Mouse (Mus musculus) ovary, adult 18-20 months (tissue): ENCODE data around the gene Ralgps2.

Experiments
- DNase-seq: peaks from one replicate; pipeline ENCODE4 v3.0.0; 2022; ENCODE audit warnings: low spot score, mixed read lengths

The Ralgps2 gene

DNA sequence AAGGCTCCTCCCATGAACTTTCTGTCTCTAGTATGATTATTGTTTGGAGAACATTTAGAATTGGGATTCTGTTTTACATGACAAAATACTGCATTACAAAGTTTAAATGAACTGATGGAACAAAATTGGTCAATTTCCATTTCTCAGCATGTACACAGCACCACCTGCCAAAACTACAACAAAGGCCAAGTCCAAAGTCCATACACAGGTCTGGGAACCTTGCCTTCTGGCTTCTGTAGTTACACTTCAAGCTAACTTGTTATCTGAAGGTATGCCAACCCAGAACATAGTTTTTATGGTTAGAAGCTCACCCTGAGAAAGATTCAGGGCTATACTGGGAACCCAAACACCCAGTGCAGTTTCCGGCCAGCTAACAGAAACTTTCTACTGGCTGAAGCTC is 120.2 kb downstream of the Ralgps2 start:
- DNase-seq, result no peak

DNA sequence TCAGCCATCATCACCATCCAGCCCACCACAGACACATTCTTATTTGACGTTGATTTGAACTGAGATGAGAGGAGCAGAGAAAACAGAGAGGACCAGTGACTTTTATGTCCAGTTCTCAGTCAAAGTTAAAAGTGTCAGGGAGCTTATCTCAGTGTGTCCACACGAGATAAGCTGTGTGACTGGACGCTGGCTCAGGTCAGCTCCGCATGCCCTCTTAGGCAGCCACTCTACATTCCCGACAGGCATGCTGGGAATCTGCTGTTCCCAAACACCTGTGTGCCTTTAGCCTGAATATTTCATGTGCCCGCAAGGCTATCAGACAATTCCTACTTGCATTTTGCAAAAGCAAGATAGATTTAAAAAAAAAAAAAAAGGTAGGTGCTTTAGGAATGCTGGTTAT is 125.9 kb downstream of the Ralgps2 start:
- DNase-seq, result no peak

DNA sequence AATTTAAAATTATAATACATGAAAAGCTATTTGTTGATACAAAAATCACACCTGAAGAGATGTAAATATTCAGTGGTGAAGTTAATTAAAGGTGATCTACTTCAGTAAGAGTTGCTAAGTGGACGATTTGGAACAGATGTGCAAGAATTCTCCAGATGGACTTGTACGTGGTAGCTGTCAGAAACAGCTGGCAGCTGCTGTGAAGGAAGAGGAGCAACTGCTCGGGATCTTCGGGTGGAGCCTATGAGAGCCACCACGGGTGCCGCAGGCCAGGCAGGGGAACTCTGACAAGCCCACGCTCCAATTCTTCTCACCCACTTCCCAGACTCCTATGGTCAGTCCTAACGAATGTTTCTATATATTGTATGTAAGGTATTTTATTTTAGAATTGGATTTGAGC is 126.7 kb downstream of the Ralgps2 start:
- no peak for DNase-seq

DNA sequence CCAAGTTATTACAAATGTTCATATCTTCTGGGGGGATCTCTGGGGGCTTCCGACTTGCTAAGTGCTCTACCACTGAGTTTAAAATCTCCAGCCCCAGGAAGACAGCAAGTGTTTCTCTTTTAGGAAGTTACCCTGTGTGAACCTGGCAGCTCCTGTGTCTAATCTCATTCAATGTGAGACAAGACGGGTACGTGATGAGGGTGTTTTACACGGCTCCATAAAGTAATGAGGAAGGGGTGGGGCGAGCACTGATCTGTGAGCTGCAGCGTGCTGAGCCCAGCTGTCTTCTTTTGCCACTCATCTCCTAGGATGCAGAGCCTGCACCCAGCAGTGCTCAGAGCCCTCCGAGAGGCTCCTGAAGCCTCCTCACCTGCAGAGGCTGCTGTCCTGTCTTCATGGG is 127.5 kb downstream of the Ralgps2 start:
- DNase-seq, result no peak

DNA sequence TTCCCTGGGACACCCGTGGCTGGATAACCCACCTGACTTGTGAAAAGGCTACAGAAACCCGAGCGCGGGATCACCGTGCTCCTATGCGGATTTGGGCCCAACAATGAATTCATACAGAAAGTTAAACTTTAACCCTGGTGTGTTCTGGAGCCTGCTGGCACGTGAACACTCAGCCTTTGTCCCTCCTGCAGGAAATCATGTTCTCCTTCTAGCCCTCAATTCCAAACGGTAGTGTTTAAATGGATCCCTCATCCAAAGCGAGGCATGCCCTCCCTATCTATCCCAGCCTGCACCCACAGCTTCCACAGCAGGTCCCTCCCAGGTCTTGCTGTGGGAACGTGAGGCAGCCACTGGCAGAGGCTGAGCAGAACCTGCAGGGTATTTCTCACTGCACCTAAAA is 131.1 kb downstream of the Ralgps2 start:
- no peak for DNase-seq

DNA sequence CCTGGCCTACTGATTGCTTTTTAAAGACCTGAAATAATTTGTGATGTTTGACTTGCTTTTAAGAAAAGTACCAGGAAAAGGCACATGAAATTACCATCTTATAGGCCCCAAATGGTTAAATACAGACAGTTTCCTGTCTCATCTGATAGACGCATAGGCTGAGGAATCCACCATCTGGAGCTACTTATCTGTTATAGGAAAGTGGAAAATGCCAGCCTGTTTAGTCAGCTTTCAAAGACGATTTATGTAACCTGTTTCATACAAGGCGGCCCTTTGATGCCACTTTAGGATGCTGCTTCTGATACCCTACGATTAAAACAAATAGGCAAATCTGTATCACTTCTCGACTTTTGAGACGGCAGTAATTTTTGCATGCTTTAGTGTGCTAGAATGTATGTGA is 138.2 kb downstream of the Ralgps2 start:
- DNase-seq, result no peak

DNA sequence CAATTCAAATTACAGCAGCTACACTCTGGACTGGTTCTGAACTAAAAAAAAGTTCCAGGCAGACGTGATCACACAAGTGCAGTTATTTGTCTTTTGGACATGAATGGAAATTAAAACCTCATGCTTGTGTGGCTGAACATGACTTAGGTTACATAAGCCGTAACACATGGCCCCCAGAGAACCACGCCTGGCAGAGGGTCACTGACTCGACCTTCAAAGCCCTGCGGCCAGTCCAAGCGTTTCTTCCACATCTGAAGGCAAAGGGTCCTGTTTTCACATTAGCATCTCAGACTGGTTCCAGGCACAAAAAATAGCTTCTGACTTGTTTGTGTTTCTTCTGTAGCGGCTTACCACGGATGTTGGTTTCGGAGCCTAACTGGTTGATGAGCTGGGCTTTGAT is 143.2 kb downstream of the Ralgps2 start:
- no peak for DNase-seq

DNA sequence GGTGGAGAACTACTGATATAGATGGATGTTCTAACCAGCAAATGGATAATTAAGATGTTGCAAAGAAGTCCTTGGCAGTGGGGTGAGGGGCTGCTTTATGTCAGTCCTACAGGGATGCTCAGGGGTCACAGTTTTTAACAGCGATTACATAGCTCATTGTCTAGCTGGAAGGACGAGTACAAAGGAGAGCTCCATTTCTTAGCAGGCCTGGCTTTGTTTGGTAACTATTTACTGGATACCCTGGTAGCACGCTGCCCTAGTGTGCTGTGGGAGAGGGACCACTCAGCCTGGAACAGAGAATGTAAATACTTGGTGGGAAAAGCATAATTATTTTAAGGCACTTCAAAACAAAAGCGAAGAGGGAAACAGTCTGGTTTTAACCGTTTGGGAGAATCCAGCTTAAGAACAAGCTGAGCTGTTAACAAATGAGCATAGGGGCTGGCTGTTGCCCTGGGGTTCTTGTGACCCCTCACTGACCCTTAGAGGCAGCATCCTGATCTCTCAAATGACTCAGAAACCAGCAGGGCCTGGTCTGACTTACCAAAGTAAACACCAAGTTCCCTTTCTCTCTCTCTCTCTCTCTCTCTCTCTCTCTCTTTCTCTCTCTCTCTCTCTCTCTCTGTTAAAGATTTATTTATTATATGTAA is 149.5 kb downstream of the Ralgps2 start:
- no peak for DNase-seq

DNA sequence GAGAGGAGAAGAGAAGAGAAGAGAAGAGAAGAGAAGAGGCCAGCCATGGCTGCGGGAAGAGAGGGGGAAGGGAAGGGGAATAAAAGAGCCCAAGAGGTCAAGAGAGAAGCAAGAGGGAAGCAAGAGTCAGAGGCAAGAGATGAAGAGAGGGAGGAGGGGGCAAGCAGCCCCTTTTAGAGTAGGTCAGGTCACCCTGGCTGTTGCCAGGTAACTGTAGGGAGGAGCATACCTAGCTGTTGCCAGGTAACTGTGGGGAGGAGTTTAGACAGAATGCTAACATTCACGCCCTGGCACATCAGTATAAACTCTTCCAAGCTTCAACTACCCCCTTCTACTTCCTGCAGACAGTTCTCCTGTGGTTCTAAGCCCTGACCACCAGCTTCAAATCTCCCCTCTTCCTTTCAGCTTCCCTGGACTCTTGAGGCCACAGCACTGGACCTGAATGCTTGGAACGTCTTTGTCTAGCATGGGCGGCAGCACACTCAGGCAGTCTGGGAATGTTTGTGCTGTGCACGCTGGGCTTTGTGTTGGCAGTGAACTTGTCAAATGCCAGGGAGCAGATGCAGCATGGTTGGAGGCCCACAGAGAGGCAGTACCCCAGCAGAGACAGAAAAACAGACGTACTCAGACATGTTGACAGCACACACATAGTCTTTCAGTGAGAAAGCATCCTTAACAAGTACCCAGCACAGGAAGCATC is 152.1 kb downstream of the Ralgps2 start:
- no peak for DNase-seq

DNA sequence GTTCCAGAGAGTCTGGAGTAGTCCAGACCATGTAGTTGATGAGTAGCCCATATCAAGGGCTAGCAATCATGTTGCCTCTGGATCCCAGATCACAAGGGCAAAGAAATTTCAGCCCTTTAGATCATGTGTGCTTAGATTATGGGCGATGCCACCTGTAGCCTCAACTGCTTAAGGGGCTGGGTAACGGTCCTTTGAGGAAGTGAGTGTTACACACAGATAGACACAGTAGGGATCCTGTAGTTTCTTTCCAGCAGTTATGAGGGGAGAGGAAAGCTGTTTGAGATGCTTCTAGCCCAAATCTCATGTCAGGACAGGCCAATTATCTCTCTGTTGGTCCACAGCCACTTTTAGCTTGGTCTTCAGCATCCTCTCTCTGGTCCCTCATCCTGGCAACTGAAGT is 153.4 kb downstream of the Ralgps2 start:
- DNase-seq, result no peak

DNA sequence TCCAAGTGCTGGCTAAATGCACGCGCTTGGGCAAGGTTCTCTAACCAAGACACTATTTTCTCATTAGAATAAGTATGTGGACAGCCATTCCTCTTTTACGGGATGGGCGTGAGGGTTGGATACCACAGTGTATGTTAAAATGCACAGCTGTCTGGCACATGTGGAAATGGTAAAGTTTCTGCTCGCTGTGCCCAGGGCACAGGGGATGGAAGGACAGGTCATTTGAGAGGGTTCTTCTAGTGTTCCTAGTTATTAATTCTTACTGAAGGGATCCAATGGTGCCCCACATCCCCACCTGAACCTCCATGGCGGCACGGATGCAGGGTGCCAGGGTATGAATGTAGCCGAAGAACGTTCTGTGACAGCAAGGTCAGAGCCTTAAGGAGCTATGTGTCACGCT is 154.5 kb downstream of the Ralgps2 start:
- no peak for DNase-seq

DNA sequence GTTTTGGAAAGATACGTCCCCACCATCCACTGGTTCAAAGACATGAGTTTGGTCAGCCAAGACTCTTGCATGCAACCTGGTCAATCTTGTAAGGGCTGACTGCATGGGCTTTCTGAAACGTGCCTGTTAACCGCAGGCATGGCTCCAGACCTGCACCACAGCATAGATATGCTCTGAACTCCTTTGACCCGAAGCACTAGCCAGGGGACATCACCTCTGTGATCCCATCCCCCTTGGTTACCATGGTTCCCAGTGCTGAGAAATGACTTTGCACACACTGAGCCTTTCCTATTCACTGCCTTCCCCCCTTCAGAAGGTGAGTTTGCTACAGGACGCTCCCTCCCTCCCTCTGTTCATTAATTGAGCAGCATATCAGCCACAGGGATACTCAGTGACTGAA is 155.3 kb downstream of the Ralgps2 start:
- DNase-seq, result no peak

DNA sequence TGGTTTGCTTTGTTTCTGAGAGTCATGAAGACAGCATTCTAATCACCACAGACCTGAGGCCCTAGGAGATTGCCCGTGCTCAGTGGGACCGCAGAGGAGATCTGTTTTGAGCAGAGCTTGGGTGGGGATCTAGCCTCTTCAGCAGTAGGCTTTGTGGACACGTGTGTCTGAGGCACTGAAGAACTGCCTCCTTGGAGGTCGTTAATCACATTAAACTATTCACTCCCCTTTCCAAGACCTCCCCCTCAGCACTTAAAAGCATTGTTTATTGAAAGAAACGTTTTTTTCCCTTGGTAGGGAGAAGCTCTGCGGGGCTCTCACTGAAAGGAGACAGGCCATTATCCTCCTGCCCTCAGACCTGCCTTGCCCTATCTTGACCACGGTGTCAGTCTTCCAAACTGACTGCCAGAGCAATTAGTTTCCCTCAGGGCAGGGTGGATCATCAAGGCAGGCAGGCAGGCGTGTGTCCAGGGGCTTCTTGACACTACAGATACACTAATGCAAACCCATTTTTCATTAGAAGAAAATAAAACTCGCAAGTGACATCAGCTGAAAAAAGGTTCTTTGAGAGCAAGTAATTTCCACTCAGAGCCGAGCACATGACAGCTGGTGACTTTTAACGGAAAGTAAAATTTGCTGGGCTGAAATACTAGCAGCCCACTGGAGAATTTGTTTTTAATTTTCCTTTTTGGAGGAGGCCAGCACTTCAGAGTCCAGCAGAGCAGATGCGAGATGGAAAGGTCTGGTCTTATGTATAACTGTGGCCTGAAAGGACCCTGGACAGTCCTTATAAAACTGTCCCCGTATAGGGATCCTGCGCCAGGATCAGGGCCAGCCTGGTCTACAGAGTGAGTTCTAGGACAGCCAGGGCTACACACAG is 157.2 kb downstream of the Ralgps2 start:
- peak; percentile 57 for DNase-seq

DNA sequence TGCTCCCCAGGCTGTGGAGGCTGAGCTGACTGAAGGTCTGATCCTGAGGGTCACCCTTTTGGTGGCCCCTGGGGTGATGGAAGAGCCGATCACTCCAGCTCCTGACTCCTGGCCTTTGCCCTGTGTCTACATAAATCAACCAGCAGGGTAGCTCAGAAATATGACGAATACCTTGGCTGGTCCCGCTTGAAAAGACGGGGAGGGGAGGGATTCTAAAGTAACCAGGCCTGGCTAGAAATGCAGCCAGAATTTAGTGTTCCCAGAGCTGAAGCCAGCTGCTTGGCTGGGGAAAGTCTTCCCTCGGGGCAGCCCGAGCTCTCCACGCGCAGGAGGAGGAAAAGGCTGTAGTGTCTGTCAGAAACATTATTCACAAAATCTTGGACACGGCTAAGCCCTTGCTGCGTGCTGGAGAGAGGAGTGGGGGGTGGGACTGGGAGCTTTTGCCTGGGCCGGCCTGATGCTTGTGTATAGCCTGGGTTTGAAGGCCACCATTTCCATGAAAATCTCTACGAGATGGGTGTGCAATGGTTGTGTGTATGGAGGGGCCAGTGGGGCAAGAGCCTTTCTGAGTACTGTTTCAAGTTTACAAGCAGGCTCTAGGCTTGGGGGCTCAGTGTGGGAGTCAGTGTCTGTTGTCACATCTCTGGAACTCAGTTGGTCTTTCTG is 158.2 kb downstream of the Ralgps2 start:
- peak; percentile 43 for DNase-seq

DNA sequence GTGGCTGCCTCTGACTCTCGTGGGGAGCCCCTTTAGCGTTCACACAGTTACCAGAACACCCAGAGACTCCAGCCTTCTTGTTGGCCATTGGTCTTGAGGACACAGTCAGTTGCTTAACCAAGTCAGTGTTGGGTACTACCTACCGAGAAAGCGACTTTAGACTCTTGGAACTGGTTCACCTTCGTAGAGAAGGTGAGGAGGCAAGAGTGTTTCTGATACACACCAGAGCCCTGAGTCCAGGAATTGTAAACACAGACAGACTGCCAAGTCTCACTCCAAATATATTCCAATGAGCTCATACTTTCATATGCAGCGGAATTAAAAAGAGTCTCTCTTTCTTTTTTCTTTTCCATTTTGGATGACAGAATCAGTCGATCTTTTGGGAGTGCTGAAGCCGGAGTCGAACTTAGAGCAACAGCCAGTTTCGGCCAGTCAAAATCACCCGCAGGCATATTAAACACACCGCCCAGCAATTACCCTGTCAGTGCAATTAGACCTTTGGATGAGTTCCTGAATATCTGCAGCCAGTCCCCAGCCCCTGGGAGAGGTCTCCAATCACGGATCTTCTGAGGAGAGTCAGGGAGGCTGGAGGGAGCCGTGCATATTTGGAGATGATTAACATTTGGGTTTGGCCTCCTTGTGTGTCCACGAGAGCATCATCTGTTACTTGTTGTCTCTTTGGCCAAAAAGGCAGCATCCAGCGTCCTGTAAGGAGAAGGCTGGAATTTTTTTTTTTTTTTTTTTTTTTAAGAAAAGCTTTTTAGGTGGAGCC is 159.0 kb downstream of the Ralgps2 start:
- no peak for DNase-seq

DNA sequence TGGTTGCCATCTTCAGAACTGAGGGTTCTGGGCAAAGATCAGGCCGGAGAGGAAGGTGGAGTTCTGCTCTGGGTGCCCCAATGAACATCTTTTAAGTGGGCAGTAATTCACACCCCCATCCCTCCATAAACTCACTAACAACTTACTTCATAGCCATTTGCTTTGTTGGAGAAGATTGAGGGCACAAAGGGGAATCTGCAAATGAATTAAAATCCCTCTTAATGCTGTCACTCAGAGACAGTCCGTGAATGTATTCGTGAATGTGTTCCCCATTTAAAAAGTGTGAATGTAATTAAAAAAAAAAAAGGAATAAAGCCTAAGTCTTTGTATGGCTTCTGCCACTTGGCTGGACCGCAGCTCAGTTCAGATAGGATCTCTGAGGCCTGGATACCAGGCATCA is 159.8 kb downstream of the Ralgps2 start:
- DNase-seq, result no peak

DNA sequence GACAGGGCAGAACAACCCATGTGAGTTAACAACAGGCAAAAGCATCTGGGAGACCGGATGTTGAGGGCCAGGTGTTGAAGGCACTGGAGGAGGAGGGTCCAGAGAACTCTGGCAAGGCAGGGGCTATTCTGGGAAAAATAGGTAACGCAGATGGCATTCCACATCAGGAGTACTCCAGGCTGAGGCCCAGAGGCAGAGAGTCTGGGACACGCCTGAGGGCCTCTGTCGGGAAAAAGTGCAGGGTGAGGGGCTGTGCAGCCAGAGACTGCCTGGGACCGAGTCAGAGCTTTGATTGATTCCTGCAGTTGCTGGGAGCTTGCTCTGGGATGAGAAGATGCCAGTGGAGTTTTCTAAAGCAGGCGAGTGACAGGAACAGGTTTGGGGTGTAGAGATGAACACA is 160.4 kb downstream of the Ralgps2 start:
- DNase-seq, result no peak

DNA sequence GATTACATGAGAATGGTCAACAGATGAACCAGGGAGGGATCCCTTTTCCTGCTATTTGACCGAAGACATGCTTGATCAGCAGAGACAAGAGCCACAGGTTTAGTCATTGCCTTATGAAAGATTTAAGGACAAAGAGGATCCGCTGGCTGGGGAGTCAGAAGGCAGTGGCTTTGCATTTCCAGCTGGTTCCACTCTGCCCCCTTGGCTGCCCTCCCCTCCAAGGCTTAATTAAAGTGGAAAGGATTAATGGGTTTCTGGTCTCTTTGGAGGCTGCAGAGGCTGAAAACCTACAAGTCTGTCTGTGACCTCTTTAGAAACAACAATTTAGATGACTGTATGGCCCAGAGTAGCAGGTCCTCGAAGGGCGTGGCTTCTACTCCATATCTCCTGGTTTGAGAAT is 161.5 kb downstream of the Ralgps2 start:
- no peak for DNase-seq

DNA sequence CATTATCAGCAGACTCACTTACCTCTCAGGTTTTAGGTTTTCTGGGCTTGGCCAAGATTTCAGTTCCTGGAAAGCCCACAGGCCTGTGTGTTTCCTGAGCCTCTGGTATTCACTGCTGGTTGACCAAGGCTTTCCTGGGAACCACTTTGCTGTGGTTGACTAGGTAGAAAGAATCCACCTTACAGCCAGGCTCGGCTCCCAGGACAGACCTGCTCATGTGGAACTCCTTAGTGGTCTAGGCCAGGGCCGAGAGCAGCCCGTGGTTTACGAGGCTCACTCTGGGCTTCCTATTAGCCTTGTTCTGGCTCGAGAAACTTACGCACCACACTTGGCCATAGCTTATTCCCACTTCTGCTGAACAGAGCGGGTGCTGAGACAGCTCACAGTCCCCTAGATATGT is 163.4 kb downstream of the Ralgps2 start:
- DNase-seq, result no peak

DNA sequence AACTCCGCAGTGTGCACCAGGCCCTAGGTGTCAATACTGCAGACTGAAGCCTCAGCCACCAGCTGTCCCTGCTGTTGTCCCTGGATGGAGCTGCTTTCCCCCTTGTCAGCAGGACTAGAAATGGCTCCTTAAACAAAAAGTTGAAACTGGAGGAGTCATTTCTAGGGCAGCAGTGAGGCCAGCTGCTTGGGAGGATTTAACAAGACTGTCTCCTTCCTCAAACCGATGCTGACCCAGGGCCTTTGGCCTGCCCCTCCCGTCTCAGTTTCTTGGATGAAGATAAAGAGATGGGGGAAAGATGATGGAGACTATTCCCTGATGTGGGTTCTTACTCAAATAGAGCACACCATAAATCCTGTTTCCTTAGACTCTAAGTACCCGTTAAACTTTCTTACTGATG is 164.2 kb downstream of the Ralgps2 start:
- no peak for DNase-seq

DNA sequence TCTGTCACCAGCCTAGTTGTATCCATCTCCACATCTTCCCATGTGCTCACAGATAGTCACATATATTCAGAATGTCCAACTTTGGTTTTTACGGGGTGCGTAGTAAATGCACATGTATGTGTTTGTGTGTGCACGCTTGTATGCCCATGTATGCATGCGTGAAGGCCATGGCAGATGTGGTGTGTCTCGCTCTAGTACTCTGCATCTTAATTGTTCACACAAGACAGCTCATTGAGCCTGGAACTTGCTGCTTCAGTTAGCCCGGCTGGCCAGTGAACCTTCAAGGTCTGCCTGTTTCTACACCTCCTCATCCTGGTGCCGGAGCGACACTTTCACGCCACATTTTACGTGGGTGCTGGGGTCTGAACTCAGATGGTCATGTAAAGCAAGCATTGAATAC is 168.6 kb downstream of the Ralgps2 start:
- DNase-seq, result no peak
